Mouse (Mus musculus) retina, postnatal 7 days (tissue): ENCODE data around the gene Abraxas2.

Source experiments
- DNase-seq: peaks from one replicate; pipeline ENCODE4 v3.0.0-alpha.2; 2012; ENCODE audit warnings: low read depth, low spot score

Abraxas2 gene

GRCm38 (mm10) chr7:132859042-132859958 is at the start of gene Abraxas2:
Gene Abraxas2, plus strand, starts transcription at chr7:132859225.
- peak; percentile 80 for DNase-seq

GRCm38 (mm10) chr7:132809721-132810120 is 49.3 kb upstream of the Abraxas2 start:
- no peak for DNase-seq

GRCm38 (mm10) chr7:132810368-132810767 is 48.7 kb upstream of the Abraxas2 start:
- DNase-seq = no peak

- peak; percentile 79 for DNase-seq
Observed at GRCm38 (mm10) chr7:132810879-132811278, 48.1 kb upstream of the Abraxas2 start.

- no peak for DNase-seq
Observed at GRCm38 (mm10) chr7:132811716-132812618, 47.1 kb upstream of the Abraxas2 start.

GRCm38 (mm10) chr7:132812619-132813415 is 46.2 kb upstream of the Abraxas2 start:
- DNase-seq = no peak

GRCm38 (mm10) chr7:132813416-132814088 is 45.5 kb upstream of the Abraxas2 start, which contains the start of gene Fam53b:
Gene Fam53b, minus strand, starts transcription at chr7:132813886.
- DNase-seq = peak; percentile 68

- no peak for DNase-seq
Observed at GRCm38 (mm10) chr7:132814089-132814450, 45.0 kb upstream of the Abraxas2 start.

- DNase-seq = no peak
Observed at GRCm38 (mm10) chr7:132815081-132815480, 43.9 kb upstream of the Abraxas2 start.

- no peak for DNase-seq
Observed at GRCm38 (mm10) chr7:132816528-132816927, 42.5 kb upstream of the Abraxas2 start.

- no peak for DNase-seq
Observed at GRCm38 (mm10) chr7:132817056-132817455, 42.0 kb upstream of the Abraxas2 start.

GRCm38 (mm10) chr7:132820692-132821091 is 38.3 kb upstream of the Abraxas2 start:
- no peak for DNase-seq

GRCm38 (mm10) chr7:132823832-132824231 is 35.2 kb upstream of the Abraxas2 start:
- no peak for DNase-seq

GRCm38 (mm10) chr7:132824346-132825022 is 34.5 kb upstream of the Abraxas2 start:
- DNase-seq = no peak

GRCm38 (mm10) chr7:132830955-132831354 is 28.1 kb upstream of the Abraxas2 start:
- DNase-seq = no peak

GRCm38 (mm10) chr7:132841287-132841686 is 17.7 kb upstream of the Abraxas2 start:
- DNase-seq = no peak

- no peak for DNase-seq
Observed at GRCm38 (mm10) chr7:132842455-132842854, 16.6 kb upstream of the Abraxas2 start.

GRCm38 (mm10) chr7:132843152-132843551 is 15.9 kb upstream of the Abraxas2 start:
- no peak for DNase-seq

- DNase-seq = peak; percentile 81
Observed at GRCm38 (mm10) chr7:132852173-132852844, 6.7 kb upstream of the Abraxas2 start, which contains the start of gene Eef1akmt2. Gene Eef1akmt2, minus strand, starts transcription at chr7:132852673.

- no peak for DNase-seq
Observed at GRCm38 (mm10) chr7:132853361-132853760, 5.7 kb upstream of the Abraxas2 start.
